Mouse (Mus musculus): ENCODE data around the gene Syde1.

DNA sequence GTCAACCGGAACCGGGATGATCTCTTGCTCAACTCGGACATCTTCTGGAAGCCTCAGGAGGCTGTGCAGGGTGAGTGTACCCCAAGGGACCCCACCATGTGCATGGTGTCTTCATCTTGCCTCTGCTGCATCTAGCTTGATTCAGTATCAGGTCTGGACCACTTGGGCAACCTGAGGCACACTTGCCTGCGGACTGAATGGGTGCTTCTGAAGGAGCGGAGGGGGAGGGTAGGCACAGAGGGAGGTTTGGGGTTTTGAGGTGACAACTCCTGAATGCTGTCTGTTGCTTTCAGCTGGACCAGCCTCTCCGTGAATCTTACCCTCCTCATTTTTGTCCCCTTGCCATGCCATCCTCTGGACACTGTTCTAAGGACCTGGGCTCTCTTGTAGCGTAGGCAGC, 10.6 kb downstream of the Syde1 start:
- TF ChIP-seq POLR2A (IDR thresholded peaks at IDR 0.05; ENCODE audit: control insufficient read depth in 1 of 2, insufficient read depth in 1 of 2, low read depth in 1 of 2, low read length in 2 of 2, poor library complexity in 1 of 2): no peak
- no peak for TF ChIP-seq CHD2 (IDR thresholded peaks at IDR 0.05; ENCODE audit: low read length)
- TF ChIP-seq GABPA (IDR thresholded peaks at IDR 0.05; ENCODE audit: low read depth, low read length): no peak
- TF ChIP-seq HCFC1 (IDR thresholded peaks at IDR 0.05; ENCODE audit: low read depth, low read length): no peak
- no peak for TF ChIP-seq CTCF (IDR thresholded peaks at IDR 0.05 in 2 of 3, conservative IDR thresholded peaks at IDR 0.05 in 1 of 3; ENCODE audit: control insufficient read depth in 1 of 3, insufficient read depth in 1 of 3, low read depth in 2 of 3, low read length in 3 of 3, poor library complexity in 1 of 3, severe bottlenecking in 1 of 3)
- no peak for TF ChIP-seq NRF1 (IDR thresholded peaks at IDR 0.05; ENCODE audit: insufficient read depth, low read depth, low read length, poor library complexity, severe bottlenecking)
- TF ChIP-seq MYB (IDR thresholded peaks at IDR 0.05; ENCODE audit: low read depth, low read length): no peak
- no peak for TF ChIP-seq POLR2AphosphoS5 (IDR thresholded peaks at IDR 0.05; ENCODE audit: borderline replicate concordance, low read depth, low read length)
- TF ChIP-seq KAT2A (conservative IDR thresholded peaks at IDR 0.05; ENCODE audit: low read depth, low read length): no peak
- TF ChIP-seq SMC3 (IDR thresholded peaks at IDR 0.05; ENCODE audit: low read depth, low read length): no peak
- no peak for TF ChIP-seq MXI1 (IDR thresholded peaks at IDR 0.05; ENCODE audit: low read depth, low read length)
- no peak for TF ChIP-seq BHLHE40 (IDR thresholded peaks at IDR 0.05; ENCODE audit: borderline replicate concordance, low read depth, low read length)
- TF ChIP-seq EP300 (IDR thresholded peaks at IDR 0.05; ENCODE audit: low read depth in 1 of 2, low read length in 2 of 2): no peak
- no peak for TF ChIP-seq SIN3A (IDR thresholded peaks at IDR 0.05; ENCODE audit: low read length)

Measured in MEL (cell line).